ENCODE assay signal across 33 mouse cellular contexts in the genomic region with DNA sequence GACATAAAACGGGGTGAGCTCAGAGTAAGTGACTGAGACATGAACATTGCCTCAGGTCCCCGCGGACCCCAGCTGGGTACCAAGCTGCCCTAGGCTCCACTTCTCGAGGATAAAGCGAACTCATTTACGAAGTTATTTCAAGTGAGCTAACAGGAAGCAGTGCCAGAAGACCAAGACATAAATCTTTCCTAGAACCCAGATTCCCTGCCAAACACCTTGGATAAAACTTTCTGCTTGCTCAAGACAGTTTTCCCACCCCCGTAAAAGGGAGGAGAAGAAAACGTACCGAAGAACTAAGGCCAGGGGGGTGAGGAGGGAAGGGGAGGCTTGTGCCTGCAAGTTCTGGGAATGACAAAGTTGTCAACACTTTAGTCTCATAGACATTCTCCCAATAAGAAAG. TPM values are rescaled to one million over a fixed set of nuclear protein-coding genes. Genes with fewer than 3 reads are reported as not detected.
DNase-seq lines count a peak whose midpoint lies in the region; ATAC-seq lines count a peak whose summit lies in the region.
"Had no signal": no experiment of that assay in that cellular context is flagged by ENCODE, and none has a peak within 500 bp of the region (broad histone marks: within the 10 kb centered on the region; RNA-seq: fewer than 3 reads in every experiment).

No protein-coding gene starts in this region.

- no peak overlapping the region for H3K9ac ChIP-seq in limb, embryonic 15.5 days
- H3K9ac ChIP-seq: forebrain, embryonic 12.5 days; hindbrain, embryonic 15.5 days; liver, embryonic 14.5 days; lung, embryonic 14.5 days; neural tube, embryonic 13.5 days had no signal

- 19% methylated on average over 9 of the region's 9 CpGs for WGBS in limb, embryonic 15.5 days

- intact Hi-C loops in heart, postnatal 14 days (cut with DNase I): no loop called here

- H3K4me1 ChIP-seq in limb, embryonic 15.5 days: peaks cover 45% of the 10 kb centered on the region
- H3K4me1 ChIP-seq: hindbrain, embryonic 15.5 days had no signal

- no peaks in the 10 kb centered on the region for H3K9me3 ChIP-seq in limb, embryonic 15.5 days
- H3K9me3 ChIP-seq: forebrain, embryonic 12.5 days; hindbrain, embryonic 15.5 days; midbrain, embryonic 10.5 days; neural tube, embryonic 13.5 days had no signal

- no peaks in the 10 kb centered on the region for H3K36me3 ChIP-seq in limb, embryonic 15.5 days
- H3K36me3 ChIP-seq: forebrain, embryonic 12.5 days; hindbrain, embryonic 15.5 days; midbrain, embryonic 10.5 days; neural tube, embryonic 13.5 days had no signal

- ATAC-seq in limb, embryonic 15.5 days (ENCODE audit: insufficient number of reproducible peaks, low FRiP score, low TSS enrichment, low read depth): peak; percentile 45; the same call in 1 of the 2 replicates
- no peak for ATAC-seq in activated CD4-positive, CD25-positive, alpha-beta regulatory T cell, adult 4 months
- ATAC-seq: CD4-positive, CD25-positive, alpha-beta regulatory T cell, adult 4 months; midbrain, embryonic 16.5 days had no signal

- peak; percentile 31 to 51 for DNase-seq in heart, adult 18-20 months
- DNase-seq in heart, postnatal 14 days: no peak
- DNase-seq in ovary, postnatal 14 days (ENCODE audit: low spot score): peak; percentile 20
- DNase-seq in ovary, adult 18-20 months (ENCODE audit: low spot score): no peak
- DNase-seq in gonadal fat pad, adult 2 months (ENCODE audit: low read depth): peak; percentile 91
- no peak for DNase-seq in frontal cortex, postnatal 14 days (ENCODE audit: low spot score in 2 of 2)
- DNase-seq: adrenal gland, adult 2 months; cerebellum, adult 11-12 months; cerebellum, postnatal 10 days; gastrocnemius, postnatal 14 days; kidney, adult 9 months; kidney, postnatal 36 days; layer of hippocampus, adult 9-11 months; left cerebral cortex, postnatal 4 days; lung, embryonic 14.5 days; thymus, adult 18-20 months; thymus, postnatal 36 days had no signal

- peak overlapping the region; percentile 75 for H3K27ac ChIP-seq in limb, embryonic 15.5 days
- H3K27ac ChIP-seq: forebrain, embryonic 12.5 days; hindbrain, embryonic 15.5 days; left cerebral cortex, adult 2 months; liver, embryonic 14.5 days; midbrain, embryonic 10.5 days; neural tube, embryonic 13.5 days had no signal

- H3K27me3 ChIP-seq in limb, embryonic 15.5 days: no peaks in the 10 kb centered on the region
- H3K27me3 ChIP-seq: neural tube, embryonic 13.5 days had no signal

- H3K4me2 ChIP-seq in limb, embryonic 15.5 days: no peak overlapping the region
- H3K4me2 ChIP-seq: forebrain, embryonic 12.5 days; hindbrain, embryonic 15.5 days; lung, embryonic 14.5 days; neural tube, embryonic 13.5 days had no signal

- no peak overlapping the region for H3K4me3 ChIP-seq in limb, embryonic 15.5 days
- H3K4me3 ChIP-seq: forebrain, embryonic 12.5 days; hindbrain, embryonic 15.5 days; left cerebral cortex, adult 2 months; midbrain, embryonic 10.5 days; myocyte; neural tube, embryonic 13.5 days had no signal

RNA-seq across cellular contexts. Expression of a gene that starts 15.2 kb away (rescaled TPM):
- not detected for total RNA-seq in heart, adult 18-20 months (2021)
- not detected for total RNA-seq in heart, postnatal 14 days (2021)
- polyA plus RNA-seq in gonadal fat pad, adult 2 months (2012; rRNA removed): 0.04 TPM in 1 of 2 replicates, not detected in the other
- polyA plus RNA-seq in limb, embryonic 15.5 days (2015; fragmentation: Nextera tagmentation; extraction: Ambion mirVana): not detected in 2 replicates
- polyA plus RNA-seq in activated CD4-positive, CD25-positive, alpha-beta regulatory T cell, adult 4 months (2017; shearing (Covaris generic)): not detected
- total RNA-seq: adrenal gland, adult 2 months; gastrocnemius, postnatal 14 days; hematopoietic stem cell, adult 5-6 weeks; left cerebral cortex, adult 2 months; left cerebral cortex, postnatal 4 days had no signal
- polyA plus RNA-seq: adrenal gland, adult 2 months; CD4-positive, CD25-positive, alpha-beta regulatory T cell, adult 4 months; cortical plate, adult 2 months; embryonic facial prominence, embryonic 11.5 days; forebrain, embryonic 12.5 days; heart, embryonic 16.5 days; hindbrain, embryonic 15.5 days; intestine, embryonic 14.5 days; liver, embryonic 14.5 days; lung, embryonic 14.5 days; midbrain, embryonic 10.5 days; midbrain, embryonic 16.5 days; myocyte; neural tube, embryonic 13.5 days had no signal

RNA-seq across cellular contexts. Expression of a gene that starts 25.1 kb away (rescaled TPM):
- total RNA-seq in heart, adult 18-20 months (2021): not detected
- not detected for total RNA-seq in heart, postnatal 14 days (2021)
- 0.15 and 0.25 TPM in 2 replicates for polyA plus RNA-seq in gonadal fat pad, adult 2 months (2012; rRNA removed)
- 2.1 and 2.4 TPM in 2 replicates for polyA plus RNA-seq in limb, embryonic 15.5 days (2015; fragmentation: Nextera tagmentation; extraction: Ambion mirVana)
- polyA plus RNA-seq in activated CD4-positive, CD25-positive, alpha-beta regulatory T cell, adult 4 months (2017; shearing (Covaris generic)): under 1 TPM; 0.09 to 0.17 TPM
- total RNA-seq: hematopoietic stem cell, adult 5-6 weeks had no signal
- polyA plus RNA-seq: myocyte had no signal

RNA-seq across cellular contexts. Expression of a gene that starts 25.1 kb away (rescaled TPM):
- total RNA-seq in heart, adult 18-20 months (2021): 1 to 10 TPM; 6.1 to 6.8 TPM
- total RNA-seq in heart, postnatal 14 days (2021): 1 to 10 TPM; 7.1 to 7.9 TPM
- 2.4 and 2.6 TPM in 2 replicates for polyA plus RNA-seq in gonadal fat pad, adult 2 months (2012; rRNA removed)
- polyA plus RNA-seq in limb, embryonic 15.5 days (2015; fragmentation: Nextera tagmentation; extraction: Ambion mirVana): 17.2 and 19.2 TPM in 2 replicates
- 10 to 100 TPM; 21.0 to 27.0 TPM for polyA plus RNA-seq in activated CD4-positive, CD25-positive, alpha-beta regulatory T cell, adult 4 months (2017; shearing (Covaris generic))

RNA-seq across cellular contexts. Expression of a gene that starts 36.8 kb away (rescaled TPM):
- total RNA-seq in heart, adult 18-20 months (2021): not detected
- not detected for total RNA-seq in heart, postnatal 14 days (2021)
- polyA plus RNA-seq in gonadal fat pad, adult 2 months (2012; rRNA removed): 40.8 and 43.4 TPM in 2 replicates
- polyA plus RNA-seq in limb, embryonic 15.5 days (2015; fragmentation: Nextera tagmentation; extraction: Ambion mirVana): 0.31 and 0.83 TPM in 2 replicates
- under 1 TPM in 1 of 2 experiments, not detected in 1; 0.25 TPM for polyA plus RNA-seq in activated CD4-positive, CD25-positive, alpha-beta regulatory T cell, adult 4 months (2017; shearing (Covaris generic))
- total RNA-seq: hematopoietic stem cell, adult 5-6 weeks had no signal
- polyA plus RNA-seq: CD4-positive, CD25-positive, alpha-beta regulatory T cell, adult 4 months had no signal

RNA-seq across cellular contexts. Expression of a gene that starts 36.9 kb away (rescaled TPM):
- total RNA-seq in heart, adult 18-20 months (2021): 1 to 10 TPM; 1.6 to 2.2 TPM
- total RNA-seq in heart, postnatal 14 days (2021): 1 to 10 TPM; 2.8 to 3.0 TPM
- polyA plus RNA-seq in gonadal fat pad, adult 2 months (2012; rRNA removed): 5.1 and 6.3 TPM in 2 replicates
- polyA plus RNA-seq in limb, embryonic 15.5 days (2015; fragmentation: Nextera tagmentation; extraction: Ambion mirVana): 14.2 and 14.4 TPM in 2 replicates
- 1 to 10 TPM; 8.7 to 8.8 TPM for polyA plus RNA-seq in activated CD4-positive, CD25-positive, alpha-beta regulatory T cell, adult 4 months (2017; shearing (Covaris generic))

Comparison
In these comparisons a context has a peak if more than half of its experiments do, and no peak if none do; other contexts are left out.
1. DNase-seq: peak in heart, adult 18-20 months (2 of 2), ovary, postnatal 14 days (single experiment) and gonadal fat pad, adult 2 months (single experiment); none in heart, postnatal 14 days (0 of 2), ovary, adult 18-20 months (single experiment) and frontal cortex, postnatal 14 days (0 of 2).